Mouse (Mus musculus) cerebellum, postnatal 10 days (tissue): ENCODE measurements at regions not wholly inside any gene's neighbourhood (a gene's known extent, or its start where the extent isn't known, plus 50 kb on each side); places are given as distances from the start of the nearest gene placed in this dataset.
A peak's percentile ranks its signal among the peaks of the same experiment; 100 is the strongest.
"Not testable (repeated sequence)": the region's sequence is repeated elsewhere in the genome, so short reads cannot be mapped to it uniquely, and the experiment has no call there.

Experiments
- DNase-seq, 2 experiments: peaks; one replicate each; pipeline ENCODE4 v3.0.0; 2021; ENCODE audit warnings: mixed read lengths in 2 of 2

DNA sequence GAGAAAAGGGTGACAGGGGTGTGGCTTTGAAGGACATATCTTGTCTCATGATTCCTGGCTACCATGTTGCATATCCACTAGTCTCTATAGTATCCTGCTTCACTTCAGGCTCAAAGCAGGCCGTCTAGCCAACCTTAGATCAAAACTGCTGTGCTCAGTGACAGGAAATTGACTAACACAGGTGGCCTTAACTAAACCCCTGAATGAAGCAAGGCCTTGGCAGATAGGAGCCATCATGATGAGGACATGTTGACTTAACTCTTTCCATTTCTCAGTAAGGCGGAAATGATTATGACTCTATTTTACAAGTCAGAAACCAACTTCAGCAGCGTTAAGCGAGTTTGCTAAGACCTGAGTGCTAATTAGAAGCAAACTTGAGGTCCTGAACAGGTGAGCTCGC, 143.2 kb upstream of the Hes1 start:
- no peak for DNase-seq

DNA sequence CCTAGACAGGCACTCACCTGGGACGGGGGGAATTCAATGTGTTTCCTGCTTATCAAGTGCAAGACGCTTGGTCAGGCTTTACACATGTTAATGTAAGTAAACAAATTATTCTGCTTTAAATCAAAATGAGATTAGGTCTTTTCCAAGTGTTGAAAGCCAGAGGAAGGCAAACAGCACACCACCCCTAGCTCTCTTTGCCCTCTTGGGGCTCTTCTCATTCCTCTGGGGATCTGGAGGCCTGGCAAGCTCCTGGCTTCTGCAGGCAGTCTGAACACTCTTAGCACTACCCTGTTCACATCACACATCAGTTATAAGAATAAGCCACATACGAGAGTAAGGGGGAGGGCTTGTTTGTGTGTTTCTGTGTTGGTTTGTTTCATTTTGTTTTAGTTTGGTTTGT, 142.8 kb upstream of the Hes1 start:
- DNase-seq = no peak

DNA sequence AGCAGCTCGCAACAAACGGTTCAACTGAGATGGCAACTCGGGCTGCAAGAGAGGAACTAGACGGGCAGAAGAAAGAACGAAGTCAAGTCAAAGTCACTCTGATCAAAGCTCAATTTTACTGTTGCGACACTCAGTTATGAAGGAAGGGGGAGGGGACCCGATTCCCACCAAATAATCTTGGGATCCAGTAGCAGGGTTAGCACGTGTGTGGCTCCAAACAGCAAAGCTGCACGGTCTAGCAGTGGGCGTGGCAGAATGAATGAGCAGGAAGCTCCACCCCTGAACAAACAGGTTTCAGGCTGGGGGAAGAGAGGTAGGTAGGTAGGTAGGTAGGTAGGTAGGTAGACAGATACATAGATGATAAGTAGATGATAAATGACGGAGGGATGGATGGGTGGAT, 136.9 kb upstream of the Hes1 start:
- not testable (repeated sequence) for DNase-seq

DNA sequence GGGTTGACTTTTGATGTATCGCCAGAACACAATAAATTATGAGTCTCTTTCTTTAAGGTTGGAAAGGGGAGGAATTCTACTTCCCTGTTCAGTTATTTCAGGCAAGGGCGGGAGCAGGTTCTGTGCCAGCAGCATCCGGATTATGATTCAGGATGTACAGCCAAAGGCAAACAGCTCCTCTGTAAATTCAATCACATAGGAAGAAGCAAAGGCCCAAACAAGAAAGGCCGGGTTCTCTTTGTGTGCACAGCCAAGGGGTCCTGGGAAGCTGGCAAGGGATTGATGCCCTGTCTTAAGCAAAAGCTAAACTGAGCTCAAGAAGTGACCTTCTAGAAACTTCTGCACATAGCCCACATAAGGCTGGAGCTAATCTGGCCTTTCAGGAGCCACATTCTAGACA, 135.9 kb upstream of the Hes1 start:
- DNase-seq = no peak

DNA sequence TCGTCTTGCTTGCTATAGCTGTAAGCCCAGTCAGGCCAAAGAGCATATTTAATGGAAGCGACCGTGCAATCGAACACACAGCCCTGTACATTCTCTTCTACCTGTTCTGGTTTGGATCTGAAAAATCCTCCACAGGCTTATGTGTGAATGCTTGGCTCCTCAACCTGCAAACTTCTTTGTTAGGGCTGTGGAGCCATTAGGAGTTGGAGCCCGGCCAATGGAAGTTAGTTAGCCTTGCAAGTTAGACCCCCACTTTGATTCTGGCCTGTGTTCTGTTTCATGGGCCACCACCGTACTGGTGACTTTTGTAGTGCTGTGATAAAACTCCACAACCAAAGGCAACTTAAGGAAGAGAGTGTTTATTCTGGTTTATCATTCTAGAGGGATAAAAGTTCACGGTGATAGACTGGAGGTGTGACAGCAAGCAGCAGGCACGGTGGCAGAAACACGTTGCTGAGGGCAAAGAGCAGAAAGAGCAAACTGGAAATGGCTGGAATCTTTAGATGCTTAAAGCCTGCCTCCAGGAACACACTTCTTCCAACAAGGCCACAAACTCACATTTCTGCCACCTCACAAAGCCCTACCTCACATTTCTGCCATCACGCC, 132.3 kb upstream of the Hes1 start:
- DNase-seq = no peak

DNA sequence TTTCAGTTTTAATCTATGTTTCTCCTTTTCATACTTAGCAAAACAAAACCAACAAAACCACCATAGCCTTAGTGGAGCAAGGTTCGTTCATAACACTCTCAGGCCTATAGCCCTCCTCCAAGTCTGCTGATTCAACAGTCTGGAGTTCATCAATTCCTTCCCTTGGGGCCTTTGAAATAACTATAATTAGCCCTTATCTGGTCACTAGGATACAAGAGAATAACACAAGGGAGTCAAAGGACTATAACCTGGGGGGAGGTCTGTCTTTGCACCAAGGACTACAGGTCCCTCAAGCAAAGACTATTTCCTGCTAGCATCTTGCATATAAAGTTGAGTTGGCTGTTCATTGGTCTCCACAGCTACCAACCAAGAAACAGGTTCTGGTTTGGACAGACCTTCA, 129.5 kb upstream of the Hes1 start:
- DNase-seq = no peak

DNA sequence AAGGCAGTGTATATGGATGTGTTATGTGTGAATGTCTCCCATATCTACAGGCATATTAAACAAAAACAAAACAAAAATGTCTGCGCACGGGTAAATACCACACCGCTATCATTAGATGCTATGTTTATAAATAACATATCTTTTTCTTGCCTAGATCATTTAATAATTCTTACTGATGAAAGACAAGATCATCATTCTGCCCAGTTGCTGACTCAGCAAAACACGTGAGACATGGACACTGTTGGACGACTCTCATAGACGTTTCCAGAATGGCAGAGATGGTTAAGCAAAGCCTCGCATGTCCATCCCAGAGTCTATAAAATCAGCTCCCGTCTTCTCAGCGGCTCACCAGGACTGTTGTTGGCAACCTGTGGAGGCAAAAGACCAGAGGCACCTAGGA, 125.5 kb upstream of the Hes1 start:
- DNase-seq = no peak

DNA sequence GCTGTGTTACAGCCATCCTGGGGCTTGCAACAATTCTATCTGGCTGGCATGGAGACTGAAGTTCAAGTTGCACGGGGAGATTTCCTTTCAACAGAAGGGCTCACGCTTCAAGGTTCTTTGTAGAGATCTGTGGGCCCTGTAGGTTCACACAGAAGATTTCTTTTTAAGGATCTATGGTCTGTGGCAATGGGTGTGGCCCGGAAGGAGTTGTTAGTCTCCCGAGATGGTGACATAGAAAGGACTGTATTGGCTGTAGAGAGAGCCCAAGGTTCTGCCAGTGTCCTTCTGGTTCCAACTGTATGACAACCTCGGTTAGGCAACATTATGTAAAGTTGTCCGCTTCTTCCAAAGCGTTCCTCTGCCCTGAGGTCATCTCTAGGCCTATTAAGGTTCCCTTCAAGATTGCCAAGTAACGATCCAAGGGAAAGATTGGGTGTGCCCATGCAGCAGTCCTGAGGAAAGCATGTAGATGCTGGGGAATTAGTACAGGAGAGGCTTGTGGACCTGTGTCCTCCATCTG, 124.8 kb upstream of the Hes1 start:
- DNase-seq = no peak

DNA sequence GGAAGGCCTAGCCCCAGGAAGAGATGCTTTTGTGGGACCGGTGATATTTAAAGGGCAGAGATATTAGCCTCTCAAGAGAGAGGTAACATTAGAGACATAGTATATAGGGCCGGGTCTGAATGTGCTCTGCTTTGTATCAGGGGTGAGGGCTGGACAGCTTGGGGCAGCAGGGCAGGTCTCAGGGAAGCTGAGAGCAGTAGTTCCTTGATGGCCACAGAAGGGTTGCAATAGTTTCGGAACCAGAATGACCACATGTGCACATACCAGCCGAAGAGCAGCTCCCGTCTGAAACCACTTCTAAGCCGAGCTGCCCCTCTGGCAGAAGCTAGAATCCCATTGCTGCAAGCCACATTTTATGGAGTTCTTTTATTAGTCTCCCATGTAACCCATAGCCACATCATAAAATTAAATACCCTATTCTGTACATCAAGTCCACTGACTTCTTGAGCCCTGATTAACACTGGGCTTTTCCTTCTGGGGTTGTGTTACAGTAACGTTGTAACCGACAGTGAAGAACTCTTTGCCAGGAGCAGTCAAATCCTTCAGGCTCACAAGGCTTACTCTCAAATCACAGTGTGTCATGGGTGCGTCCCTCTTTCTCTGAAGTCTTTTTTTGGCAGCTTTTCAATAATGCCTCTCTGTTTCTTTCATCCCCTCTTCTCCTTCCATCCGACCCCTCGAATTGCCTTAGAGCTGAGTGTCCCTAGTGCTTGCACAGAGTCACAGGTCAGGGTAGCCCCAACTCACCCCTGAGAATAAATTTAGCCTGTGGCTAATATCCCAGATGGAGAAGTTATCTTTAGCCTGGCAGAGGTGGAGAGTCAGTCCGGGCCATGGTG, 124.1 kb upstream of the Hes1 start:
- DNase-seq = no peak

DNA sequence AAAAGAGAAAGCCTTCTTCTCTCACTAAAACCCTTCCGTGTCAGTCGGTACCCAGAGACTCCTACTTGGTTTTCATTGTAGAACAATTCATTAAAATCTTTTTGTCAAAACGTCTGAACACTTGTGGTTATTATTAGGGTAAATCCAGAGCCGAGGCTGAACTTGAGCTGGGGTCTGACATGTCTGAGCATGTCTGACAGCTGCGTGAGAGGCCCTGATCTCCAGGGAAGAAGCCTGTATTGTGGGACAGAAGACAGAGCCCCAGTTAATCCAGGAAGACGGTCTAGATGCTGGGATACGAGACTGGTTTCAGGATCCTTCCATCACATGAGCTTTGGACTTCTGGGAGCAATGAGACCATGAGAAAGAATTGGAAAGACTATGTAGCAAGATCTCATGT, 122.1 kb upstream of the Hes1 start:
- no peak for DNase-seq

DNA sequence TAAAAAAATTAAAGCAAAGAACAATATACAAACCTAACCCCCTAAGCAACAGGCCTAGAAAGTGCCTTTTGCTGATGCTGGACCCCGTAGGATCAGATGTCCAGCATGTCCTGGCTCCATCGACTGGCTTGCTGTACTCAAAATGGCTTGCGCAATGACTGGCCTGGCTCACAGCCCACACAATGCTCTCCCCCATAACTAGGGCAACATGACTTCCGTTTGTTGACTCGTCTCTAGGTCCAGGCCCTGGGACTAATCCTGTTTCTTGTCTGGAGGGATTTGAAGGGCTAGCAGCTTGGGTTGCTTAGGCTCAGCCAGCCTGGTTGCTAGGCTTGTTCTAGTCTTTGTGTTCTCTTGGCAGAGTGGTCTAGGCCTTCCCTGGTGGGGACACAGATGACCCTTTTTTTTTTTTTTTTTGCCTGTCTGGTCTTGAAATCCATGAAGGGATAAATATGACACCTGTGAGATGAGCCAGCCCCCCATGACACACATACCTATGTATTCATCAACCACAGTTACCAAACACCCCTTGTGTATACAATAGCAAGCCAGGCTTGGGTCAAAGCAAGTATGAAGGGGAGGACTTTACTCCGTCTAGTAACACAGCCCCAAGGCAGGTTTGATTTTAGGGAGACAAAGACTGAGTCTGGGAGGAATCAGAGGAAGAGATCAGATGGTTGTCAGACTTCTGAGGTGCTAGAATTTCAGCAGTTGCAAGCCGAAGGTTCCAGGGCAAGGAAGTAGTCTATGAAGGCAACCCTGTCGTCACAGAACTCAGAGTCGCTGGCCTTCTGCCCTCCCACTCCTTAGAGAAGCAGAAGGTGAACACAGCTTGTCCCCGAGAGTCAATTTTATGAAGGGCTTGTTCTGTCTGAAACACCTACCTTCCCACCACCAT, 120.0 kb upstream of the Hes1 start:
- peak; percentile 79 to 85 for DNase-seq

DNA sequence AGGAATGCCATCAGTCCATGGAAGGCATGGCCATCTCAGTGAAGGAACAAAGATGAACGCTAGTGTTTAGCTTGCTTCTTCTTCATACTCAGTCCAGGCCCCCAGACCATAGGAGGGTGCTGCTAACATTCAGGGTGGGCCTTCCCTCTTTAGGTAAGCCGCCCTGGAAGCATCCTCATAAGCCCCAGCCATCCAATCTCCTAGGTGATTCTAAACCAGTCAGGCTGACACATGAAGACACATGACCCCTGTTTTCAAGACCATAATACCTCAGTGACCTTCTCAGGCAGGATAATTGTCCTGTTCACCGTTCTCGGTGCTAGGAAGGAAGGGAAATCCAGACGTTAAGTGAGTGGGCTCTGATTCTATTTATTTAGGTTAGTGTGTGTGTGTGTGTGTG, 119.2 kb upstream of the Hes1 start:
- no peak for DNase-seq

DNA sequence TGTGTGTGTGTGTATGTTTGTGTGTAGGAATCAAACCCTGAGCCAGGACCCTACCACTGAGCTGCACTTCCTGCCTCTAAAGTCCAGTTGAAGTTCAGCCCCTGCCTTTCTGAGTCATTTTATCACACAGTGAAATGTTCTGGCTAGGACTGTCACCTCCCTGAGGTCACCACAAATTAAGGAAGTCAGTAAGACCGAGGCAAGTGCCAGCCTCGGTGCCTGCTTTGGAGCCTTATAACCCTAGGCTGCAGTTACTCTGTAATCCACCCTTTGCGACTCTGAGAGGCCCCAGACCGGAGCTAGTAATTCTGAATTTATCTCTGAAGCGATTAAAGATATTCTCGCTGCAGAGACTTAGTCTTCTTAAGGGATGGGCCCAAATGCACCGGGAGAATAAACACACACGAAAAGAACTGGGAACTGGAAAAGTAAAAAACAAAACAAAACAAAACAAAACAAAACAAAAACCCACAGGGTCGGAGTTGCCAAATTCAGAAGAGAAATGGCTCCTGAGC, 118.8 kb upstream of the Hes1 start:
- DNase-seq = no peak

DNA sequence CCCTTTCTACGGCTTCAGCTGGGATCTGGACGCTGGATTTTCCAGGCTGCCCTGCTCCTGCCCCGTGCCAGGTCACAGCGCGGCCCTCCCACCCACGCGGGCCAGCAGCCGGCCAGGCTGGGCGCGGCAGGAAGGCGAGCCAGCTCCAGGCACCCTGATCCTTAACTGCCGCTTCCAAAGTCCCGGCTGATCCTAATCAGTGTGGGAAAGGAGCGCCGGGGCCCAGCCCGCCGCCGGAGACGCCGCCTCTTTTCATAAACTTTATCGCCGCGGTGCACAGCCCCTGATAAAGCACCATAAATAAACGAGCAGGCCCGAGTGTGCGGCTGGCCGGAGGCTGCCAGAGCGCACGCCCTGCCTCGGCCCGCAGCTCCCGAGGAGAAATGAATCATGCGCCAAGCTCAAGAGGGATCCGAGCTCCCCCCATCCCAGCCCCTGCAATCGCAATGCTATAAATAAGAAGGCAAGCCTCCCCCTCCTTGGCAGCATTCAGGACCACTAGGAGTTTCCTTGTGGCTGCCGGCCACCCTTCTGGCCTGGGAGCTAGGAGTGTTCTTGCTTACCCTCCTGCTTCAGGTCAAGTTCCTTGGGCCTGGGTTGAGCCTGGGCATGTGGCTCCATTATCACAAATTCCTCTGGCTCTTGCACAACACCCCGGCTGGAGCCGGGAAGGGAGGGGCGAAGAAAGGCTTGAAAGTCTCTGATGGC, 118.1 kb upstream of the Hes1 start:
- DNase-seq = peak; percentile 66 to 78

DNA sequence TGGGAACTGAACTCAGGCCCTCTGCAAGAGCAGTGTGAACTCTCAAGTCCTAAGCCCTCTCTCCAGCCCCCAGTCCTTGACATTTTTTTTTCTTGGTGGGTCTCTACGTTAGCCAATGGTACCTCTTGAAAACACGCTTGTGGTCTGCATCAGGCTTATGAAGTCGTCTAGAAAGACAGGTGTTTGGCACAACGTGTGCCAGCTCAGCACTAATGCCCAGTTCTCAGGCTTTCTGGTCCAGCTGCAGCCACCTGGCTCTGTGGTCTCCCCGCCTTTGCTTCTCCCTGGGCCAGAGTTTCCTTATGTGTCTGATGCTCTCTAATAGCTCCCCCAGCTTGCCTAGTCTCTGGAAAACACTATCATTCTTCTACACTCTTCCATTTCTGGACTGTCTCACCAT, 117.2 kb upstream of the Hes1 start:
- DNase-seq = no peak

DNA sequence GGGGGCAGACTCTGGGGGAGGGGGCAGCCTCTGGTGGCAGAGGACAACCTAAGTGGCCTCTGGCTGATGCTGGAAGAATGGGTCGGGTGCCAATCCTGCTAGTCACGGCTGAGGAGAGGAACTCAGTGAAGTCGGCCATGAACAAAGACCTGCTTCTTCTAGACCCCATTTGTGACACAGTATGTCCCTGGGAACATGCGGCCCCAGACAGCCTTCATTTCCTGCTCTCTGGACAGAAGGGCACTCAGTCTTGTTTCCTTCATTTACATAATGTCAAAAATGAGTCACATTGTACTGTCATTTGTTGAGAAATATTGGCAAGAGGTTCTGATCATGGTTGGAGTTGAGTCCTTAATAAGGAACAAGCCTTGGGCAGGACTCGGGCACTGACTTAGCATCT, 116.5 kb upstream of the Hes1 start:
- DNase-seq = peak; percentile 47 to 52

DNA sequence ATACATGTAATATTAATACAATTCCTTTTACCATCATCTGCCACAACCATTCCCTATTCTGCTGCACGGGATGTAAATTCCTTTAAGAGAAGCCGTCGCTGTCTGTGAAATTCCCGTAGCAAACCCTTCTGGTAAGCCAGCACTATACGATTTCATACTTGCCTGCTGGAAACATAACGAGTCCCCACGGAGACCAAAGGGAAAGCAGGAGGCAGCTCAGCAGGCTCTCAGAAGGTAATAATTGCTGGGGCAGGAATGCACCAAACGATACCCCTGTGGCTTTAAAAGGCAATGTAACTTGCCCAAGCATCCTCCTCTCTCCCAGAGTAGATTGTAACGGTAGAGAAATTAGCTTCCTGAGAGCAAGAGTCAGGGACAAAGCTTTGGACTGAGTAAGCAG, 114.0 kb upstream of the Hes1 start:
- no peak for DNase-seq

DNA sequence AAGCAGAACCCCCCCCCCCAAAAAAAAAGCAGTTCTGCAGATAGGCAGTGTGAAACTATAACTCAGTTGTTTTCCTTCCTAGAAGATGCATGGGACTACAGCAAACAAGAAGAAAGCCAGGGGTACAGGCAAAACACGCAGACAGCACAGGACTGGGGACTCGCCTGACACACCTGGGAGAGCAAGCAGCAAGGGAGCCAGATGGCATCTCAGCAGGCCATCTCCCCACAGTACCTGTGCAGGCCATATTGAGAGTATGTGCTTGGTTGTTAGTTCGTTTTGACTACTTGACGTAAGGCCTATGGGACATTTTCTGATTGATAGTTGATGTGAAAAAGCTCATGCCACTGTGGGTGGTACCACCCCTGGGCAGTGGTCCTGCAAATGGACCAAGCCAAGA, 113.4 kb upstream of the Hes1 start:
- DNase-seq = peak in 1 of 2 experiments; percentile 55

DNA sequence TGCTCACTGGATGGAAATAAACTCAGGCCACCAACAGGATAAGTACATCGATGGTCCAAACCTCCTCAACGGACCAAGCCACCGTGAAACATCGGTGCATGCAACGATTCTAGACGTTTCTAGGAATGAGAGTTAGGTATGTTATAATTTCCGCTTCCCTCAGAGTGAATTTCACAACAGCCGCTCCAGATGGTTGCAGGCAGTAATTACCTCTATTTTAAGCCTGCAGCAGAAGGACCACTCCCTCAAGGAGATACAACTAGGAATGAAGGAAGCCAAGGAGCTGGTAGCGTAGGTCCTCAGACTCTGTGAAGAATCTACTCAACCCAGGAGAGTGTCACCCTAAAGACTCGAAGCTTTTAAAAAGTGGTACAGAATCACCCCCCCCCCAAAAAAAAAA, 109.5 kb upstream of the Hes1 start:
- no peak for DNase-seq

DNA sequence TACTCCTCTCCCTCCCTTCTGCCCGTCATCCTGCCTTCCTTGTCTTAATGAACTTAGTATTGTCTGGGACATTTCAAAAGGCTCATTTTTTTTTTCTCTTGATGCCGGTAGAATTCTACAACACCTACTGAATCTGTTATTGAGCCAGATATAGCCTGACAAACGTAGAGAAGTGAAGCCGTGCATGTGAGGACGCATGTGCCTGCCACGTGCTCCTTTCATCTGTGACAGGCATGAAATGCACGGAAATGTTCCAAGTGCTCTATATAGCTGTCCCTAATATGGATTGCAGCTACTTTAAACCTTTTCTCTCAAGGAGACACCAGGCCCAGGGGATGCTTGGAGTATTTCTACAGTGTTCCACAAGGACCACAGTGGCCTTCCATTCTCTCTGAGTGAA, 107.3 kb upstream of the Hes1 start:
- DNase-seq = no peak

DNA sequence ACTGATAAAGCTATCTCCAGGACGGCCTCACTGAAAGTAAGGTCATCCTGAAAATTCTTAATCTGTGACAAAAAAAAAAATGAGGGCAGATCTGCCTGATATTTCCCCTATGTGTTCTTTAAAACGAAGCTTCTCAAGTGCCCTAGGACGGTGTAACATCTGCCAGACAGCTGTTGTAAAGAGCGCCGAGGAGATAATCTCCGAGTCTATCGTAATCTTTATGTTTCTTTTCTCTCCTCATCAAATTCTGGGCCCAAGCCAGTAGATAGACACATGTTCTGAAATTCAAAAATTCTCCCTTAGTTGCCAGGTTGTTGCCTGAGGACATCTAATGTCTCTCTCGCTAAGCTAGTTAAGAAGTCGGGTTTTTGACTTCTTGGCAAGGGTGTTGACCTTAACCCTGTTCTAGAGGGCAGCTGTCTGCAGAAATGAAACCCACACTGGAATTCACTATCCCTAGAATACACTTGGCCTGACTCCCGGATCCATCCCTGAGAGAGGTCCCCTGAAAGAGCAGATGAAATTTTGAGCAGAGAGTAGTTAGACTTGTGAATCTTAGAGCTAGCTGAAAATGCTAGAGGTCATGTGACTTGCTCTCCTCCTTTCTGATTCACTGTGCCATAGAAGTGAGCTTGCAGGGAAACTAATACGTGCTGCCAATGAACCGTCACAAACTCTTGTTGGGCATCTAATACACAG, 104.1 kb upstream of the Hes1 start:
- DNase-seq = no peak

DNA sequence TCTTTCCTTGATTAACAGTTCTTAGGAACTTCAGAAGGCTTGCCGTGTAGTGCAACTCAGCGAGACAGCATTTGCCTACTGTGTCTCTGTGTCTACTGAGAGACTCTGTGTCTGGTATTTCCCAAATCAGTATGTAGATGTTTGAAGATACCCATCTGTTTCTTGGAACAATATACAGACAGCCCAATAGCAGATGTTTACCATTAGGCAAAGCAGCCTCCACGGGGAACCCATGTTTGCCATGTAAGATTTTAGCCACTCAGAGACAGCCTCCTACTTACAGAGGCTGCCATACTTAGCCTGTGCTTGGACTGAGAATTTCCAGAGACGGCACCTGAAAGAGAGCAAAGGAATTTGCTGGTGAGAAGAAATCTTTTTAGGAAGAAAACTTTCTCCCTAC, 100.9 kb upstream of the Hes1 start:
- DNase-seq = no peak
